Mouse (Mus musculus): ENCODE results near the gene Mgat4a.
A peak's percentile ranks its signal among the peaks of the same experiment; 100 is the strongest.

Mgat4a gene

GRCm38 (mm10) chr1:37540810-37541658 is at the start of gene Mgat4a:
Gene Mgat4a (minus strand): TSS chr1:37541016.
- peak; percentile 95 for DNase-seq

- DNase-seq = no peak
These were observed 45.1 kb upstream of the Mgat4a start for GRCm38 (mm10) chr1:37585809-37586480.

- no peak for DNase-seq
These were observed 43.1 kb upstream of the Mgat4a start for GRCm38 (mm10) chr1:37583795-37584464.

GRCm38 (mm10) chr1:37583167-37583566 is 42.4 kb upstream of the Mgat4a start:
- no peak for DNase-seq

GRCm38 (mm10) chr1:37579686-37580085 is 38.9 kb upstream of the Mgat4a start:
- DNase-seq = no peak

- no peak for DNase-seq
These were observed 31.9 kb upstream of the Mgat4a start for GRCm38 (mm10) chr1:37572528-37573272.

- DNase-seq = no peak
These were observed 27.6 kb upstream of the Mgat4a start for GRCm38 (mm10) chr1:37568379-37568778.

GRCm38 (mm10) chr1:37566754-37567153 is 25.9 kb upstream of the Mgat4a start:
- DNase-seq = no peak

GRCm38 (mm10) chr1:37566344-37566743 is 25.5 kb upstream of the Mgat4a start:
- DNase-seq = no peak

- no peak for DNase-seq
These were observed 24.6 kb upstream of the Mgat4a start for GRCm38 (mm10) chr1:37565396-37565795.

- DNase-seq = no peak
These were observed 21.1 kb upstream of the Mgat4a start for GRCm38 (mm10) chr1:37561955-37562354.

GRCm38 (mm10) chr1:37560356-37560755 is 19.5 kb upstream of the Mgat4a start:
- no peak for DNase-seq

- DNase-seq = no peak
These were observed 11.2 kb upstream of the Mgat4a start for GRCm38 (mm10) chr1:37551986-37552385.

GRCm38 (mm10) chr1:37549501-37549900 is 8.7 kb upstream of the Mgat4a start:
- no peak for DNase-seq

- no peak for DNase-seq
These were observed 5.7 kb upstream of the Mgat4a start for GRCm38 (mm10) chr1:37546398-37547051.

- DNase-seq = no peak
These were observed 3.4 kb upstream of the Mgat4a start for GRCm38 (mm10) chr1:37544251-37544650.

- no peak for DNase-seq
These were observed 2.2 kb upstream of the Mgat4a start for GRCm38 (mm10) chr1:37543057-37543456.

- no peak for DNase-seq
These were observed 627 bp downstream of the Mgat4a start for GRCm38 (mm10) chr1:37539968-37540809.

- no peak for DNase-seq
These were observed 6.2 kb downstream of the Mgat4a start for GRCm38 (mm10) chr1:37534532-37535108.

- DNase-seq = no peak
These were observed 7.6 kb downstream of the Mgat4a start for GRCm38 (mm10) chr1:37533181-37533580.

- DNase-seq = no peak
These were observed 8.3 kb downstream of the Mgat4a start for GRCm38 (mm10) chr1:37532533-37532840.

All from right cerebral cortex, postnatal 4 days (tissue).